Mouse (Mus musculus) liver, postnatal 0 days (tissue): Measurements from ENCODE around the gene Prickle3. TPM values are rescaled to one million over a fixed set of nuclear protein-coding genes. Genes with fewer than 3 reads are reported as not detected.

Experiments used
- ATAC-seq: fragments of 200-750 bp; cut with Nextera tagmentation; 2 replicates; pipeline ENCODE4 v1.8.0; 2017; ENCODE audit warnings: mild to moderate bottlenecking, moderate library complexity
- DNase-seq: peaks from one replicate; pipeline ENCODE4 v3.0.0-alpha.2; 2016
- H3K27ac ChIP-seq: fragments of 300-500 bp; sonication (generic); 2 replicates; pipeline ENCODE4 v1.5.1; 2014; ENCODE audit warnings: antibody characterized with exemption, moderate library complexity, mild to moderate bottlenecking, low read depth
- H3K27me3 ChIP-seq: fragments of 300-500 bp; sonication (generic); 2 replicates; pipeline ENCODE4 v1.6.1; 2014; ENCODE audit warnings: low read length, control low read depth, mixed read lengths; ENCODE audit not compliant: insufficient read depth
- H3K36me3 ChIP-seq: fragments of 300-500 bp; sonication (generic); replicated peaks from 2 replicates; pipeline ENCODE4 v1.6.1; 2014; ENCODE audit warnings: mild to moderate bottlenecking, control low read depth, low read length, moderate library complexity, mixed read lengths; ENCODE audit not compliant: insufficient read depth
- H3K4me1 ChIP-seq: fragments of 300-500 bp; sonication (generic); 2 replicates; pipeline ENCODE4 v1.6.1; 2014; ENCODE audit warnings: antibody characterized with exemption, mild to moderate bottlenecking, control low read depth; ENCODE audit not compliant: insufficient read depth
- H3K4me2 ChIP-seq: fragments of 300-500 bp; sonication (generic); 2 replicates; pipeline ENCODE4 v1.6.1; 2014; ENCODE audit warnings: low read depth, mild to moderate bottlenecking, low read length, moderate library complexity, mixed read lengths
- H3K4me3 ChIP-seq: fragments of 300-500 bp; sonication (generic); 2 replicates; pipeline ENCODE4 v1.5.1; 2014; ENCODE audit warnings: low read depth, low read length
- H3K9ac ChIP-seq: fragments of 300-500 bp; sonication (generic); replicated peaks from 2 replicates; pipeline ENCODE4 v1.6.1; 2014; ENCODE audit warnings: mild to moderate bottlenecking, moderate library complexity
- H3K9me3 ChIP-seq: fragments of 300-500 bp; sonication (generic); 2 replicates; pipeline ENCODE4 v1.6.1; 2016; ENCODE audit warnings: mild to moderate bottlenecking, control low read depth, low read length, mixed read lengths
- CTCF ChIP-seq: sonication (generic); IDR thresholded peaks from 2 replicates; pipeline ENCODE4 v1.5.1; 2016; ENCODE audit warnings: antibody characterized with exemption, low read depth
- EP300 ChIP-seq: IDR thresholded peaks from 2 replicates; pipeline ENCODE4 v1.6.1; 2016; ENCODE audit warnings: antibody characterized with exemption, low read depth, mild to moderate bottlenecking
- WGBS: fragments of 180-500 bp; shearing (Covaris S2); extraction: QIAGEN DNeasy Blood & Tissue Kit; methylation state at CpG from one replicate; pipeline ENCODE4 v1.1.7; 2014; ENCODE audit not compliant: insufficient replicate concordance; 5-methylcytosine and 5-hydroxymethylcytosine counted together
- polyA plus RNA-seq: library from polyadenylated mRNA; unstranded; fragments of >200 nt; fragmentation: Nextera tagmentation; extraction: Ambion mirVana; gene quantifications from 2 replicates; pipeline ENCODE4 v1.2.1, GENCODE M21; 2015

Prickle3 gene
- polyA plus RNA-seq, 1 experiment from 2014 or later, result 1.7 TPM

DNA sequence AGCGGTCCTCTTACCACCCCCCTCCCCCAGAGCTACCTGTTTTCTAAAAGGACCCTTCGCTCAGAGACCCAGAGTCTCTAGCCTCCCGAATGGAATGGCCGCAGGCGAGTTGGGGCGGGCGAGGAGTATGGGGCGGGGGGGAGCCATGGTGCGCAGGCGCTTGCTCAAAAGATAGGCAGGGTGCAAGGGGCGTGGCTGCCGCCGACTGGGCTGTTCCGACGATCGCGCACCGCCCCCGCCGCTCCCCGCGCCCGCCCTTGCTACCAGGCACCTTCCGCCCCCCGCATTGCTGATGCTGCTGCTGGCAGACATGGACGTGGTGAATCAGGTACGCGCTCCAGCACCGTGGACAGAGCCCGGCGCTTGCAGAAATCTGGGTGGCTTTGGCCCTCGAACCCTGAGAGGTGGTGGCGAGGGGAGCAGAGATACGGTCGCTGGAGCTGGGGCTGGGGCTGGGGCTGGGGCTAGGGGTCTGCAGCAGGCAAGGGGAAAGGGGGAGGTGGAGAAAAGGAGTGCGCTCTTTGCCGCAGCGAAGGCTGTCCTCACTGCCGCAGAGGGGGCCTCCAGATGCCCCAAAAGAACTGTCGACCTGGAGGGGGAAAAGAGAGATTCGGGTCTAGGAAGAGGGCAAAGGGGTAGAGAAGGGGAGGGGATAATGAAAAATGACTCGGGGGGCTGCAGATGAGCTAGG lies 18.5 kb upstream of the Prickle3 start, which contains the start of gene Syp:
Gene Syp (plus strand): TSS at position 71 of the 691 bp plus-strand sequence.
- H3K9ac ChIP-seq, result no peak within 1 kb of the TSS
- peak; percentile 97 for ATAC-seq
- peak within 1 kb of the TSS; percentile 20; the same call in 1 of the 2 replicates for H3K4me3 ChIP-seq
- TF ChIP-seq CTCF (no peak), EP300 (no peak)
- H3K4me1 ChIP-seq, result no peaks in the 10 kb centered on the region
- no peaks in the 10 kb centered on the region for H3K36me3 ChIP-seq
- peaks cover 13% of the 10 kb centered on the region for H3K27me3 ChIP-seq
- WGBS, result 13% methylated on average over 33 of the region's 42 CpGs
- peak within 1 kb of the TSS; percentile 64 for H3K4me2 ChIP-seq
- H3K27ac ChIP-seq, result no peak within 1 kb of the TSS
- DNase-seq, result peak; percentile 87
- no peaks in the 10 kb centered on the region for H3K9me3 ChIP-seq

DNA sequence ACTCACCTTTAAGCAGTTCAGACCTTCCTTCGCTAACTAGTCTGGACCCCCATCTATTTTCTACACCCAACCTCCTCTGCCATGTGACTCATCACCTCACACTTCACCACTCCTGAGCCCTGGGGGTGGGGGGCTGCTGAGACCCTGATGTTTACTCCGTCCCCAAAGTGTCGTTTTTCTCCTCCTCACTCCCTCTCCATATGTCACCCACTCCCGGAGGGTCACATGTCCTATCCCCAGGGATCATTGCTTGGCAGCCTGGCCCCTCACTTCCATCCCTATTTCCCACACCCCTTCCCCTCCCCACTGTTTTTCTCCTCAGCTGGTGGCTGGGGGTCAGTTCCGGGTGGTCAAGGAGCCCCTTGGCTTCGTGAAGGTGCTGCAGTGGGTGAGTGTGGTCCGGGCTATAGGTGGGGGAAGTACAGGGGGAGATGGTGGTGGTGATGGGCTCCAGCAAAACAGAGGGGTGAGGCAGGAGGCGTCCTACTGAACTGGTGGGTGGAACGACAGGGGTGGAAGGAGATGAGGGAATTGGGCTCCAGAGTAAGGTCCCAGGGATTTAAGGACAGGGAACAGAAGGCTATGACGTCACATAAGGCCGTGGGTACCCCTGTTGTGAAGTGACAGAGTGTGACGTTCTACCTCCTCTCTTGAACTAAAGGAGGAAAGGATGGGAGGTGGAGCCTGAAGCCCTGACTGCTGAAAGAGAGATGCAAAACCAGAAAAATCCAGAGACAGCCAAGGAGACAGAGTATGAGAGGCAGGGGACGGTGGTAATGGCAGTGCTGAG lies 17.3 kb upstream of the Prickle3 start:
- Histone ChIP-seq H3K9ac (no peak overlapping the region), H3K27ac (no peak overlapping the region), H3K9me3 (no peaks in the 10 kb centered on the region), H3K36me3 (no peaks in the 10 kb centered on the region), H3K4me1 (no peaks in the 10 kb centered on the region), H3K27me3 (peaks cover 16% of the 10 kb centered on the region), H3K4me2 (no peak overlapping the region), H3K4me3 (no peak overlapping the region)
- TF ChIP-seq CTCF (no peak), EP300 (no peak)
- 22% methylated on average over 13 of the region's 13 CpGs for WGBS
- DNase-seq (no peak), ATAC-seq (no peak)

DNA sequence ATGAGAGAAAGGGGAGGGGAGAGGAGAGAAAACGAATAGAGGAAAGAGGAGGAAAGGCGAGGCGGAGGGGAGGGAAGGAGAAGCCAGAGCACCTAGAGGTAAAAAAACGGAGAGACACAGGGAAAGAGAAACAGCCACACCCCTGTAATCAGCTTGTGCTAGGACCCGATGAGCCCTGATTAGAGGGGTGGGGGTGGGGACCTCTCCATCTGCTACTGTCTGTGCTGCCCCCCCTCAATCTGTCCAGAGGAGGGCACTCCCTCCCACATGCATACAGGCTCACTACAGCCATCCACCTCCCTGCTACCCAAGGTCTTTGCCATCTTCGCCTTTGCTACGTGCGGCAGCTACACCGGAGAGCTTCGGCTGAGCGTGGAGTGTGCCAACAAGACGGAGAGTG lies 16.3 kb upstream of the Prickle3 start:
- H3K36me3 ChIP-seq, result no peaks in the 10 kb centered on the region
- H3K27me3 ChIP-seq, result peaks cover 16% of the 10 kb centered on the region
- no peaks in the 10 kb centered on the region for H3K9me3 ChIP-seq
- TF ChIP-seq CTCF (no peak), EP300 (no peak)
- H3K4me3 ChIP-seq, result no peak overlapping the region
- no peaks in the 10 kb centered on the region for H3K4me1 ChIP-seq
- no peak overlapping the region for H3K9ac ChIP-seq
- no peak for DNase-seq
- no peak for ATAC-seq
- 42% methylated on average over 12 of the region's 12 CpGs for WGBS
- H3K27ac ChIP-seq, result no peak overlapping the region
- H3K4me2 ChIP-seq, result no peak overlapping the region

DNA sequence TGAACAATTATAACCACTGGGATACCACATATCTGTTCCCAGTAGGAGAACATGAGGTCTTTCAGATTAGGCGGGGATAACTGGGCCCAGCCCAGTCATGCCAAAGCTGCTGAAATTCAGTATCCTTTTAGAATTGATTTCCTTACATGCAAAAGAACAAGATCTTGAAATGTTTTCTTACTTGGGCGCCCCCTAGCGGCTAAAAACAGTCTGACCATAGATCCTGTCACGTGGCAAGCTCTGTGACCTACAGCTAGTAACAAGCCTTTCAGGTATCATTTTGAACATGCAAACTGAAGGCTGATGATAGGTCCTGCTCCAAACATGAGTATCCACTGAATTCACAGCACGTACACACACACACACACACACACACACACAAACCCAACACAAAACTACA lies 11.7 kb upstream of the Prickle3 start:
- WGBS, result 10% methylated on average over 5 of the region's 5 CpGs
- Histone ChIP-seq H3K4me1 (peaks cover 6% of the 10 kb centered on the region), H3K36me3 (no peaks in the 10 kb centered on the region), H3K27me3 (0 out of 2 replicates have a peak, but pooled peaks cover 2% of the 10 kb centered on the region), H3K9me3 (no peaks in the 10 kb centered on the region), H3K4me2 (no peak overlapping the region), H3K4me3 (no peak overlapping the region), H3K27ac (no peak overlapping the region), H3K9ac (no peak overlapping the region)
- DNase-seq, result peak; percentile 79
- ATAC-seq, result no peak
- TF ChIP-seq EP300, result no peak
- TF ChIP-seq CTCF, result peak; percentile 72

DNA sequence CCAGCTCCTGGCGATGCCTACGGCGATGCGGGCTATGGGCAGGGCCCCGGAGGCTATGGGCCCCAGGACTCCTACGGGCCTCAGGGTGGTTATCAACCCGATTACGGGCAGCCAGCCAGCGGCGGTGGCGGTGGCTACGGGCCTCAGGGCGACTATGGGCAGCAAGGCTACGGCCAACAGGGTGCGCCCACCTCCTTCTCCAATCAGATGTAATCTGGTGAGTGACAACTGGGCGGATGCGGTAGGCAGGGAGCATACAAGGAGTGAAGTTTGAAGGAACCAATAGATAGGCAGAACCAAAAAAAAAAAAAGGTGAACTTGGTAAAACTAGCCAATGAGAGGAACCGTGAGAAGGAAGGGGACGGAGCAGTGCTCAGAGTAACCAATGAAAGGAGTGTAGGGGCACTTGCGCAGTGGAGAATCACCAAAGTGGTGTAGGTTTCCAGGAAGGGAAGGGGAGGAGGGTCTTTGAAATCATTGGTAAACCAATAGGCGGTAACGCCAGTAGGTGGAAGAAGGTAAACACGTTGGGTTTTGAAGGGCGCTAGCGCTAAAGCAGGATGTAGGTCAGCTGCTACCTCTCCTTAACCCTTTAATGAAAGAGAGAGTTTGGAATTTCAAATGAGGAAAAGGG lies 8.3 kb upstream of the Prickle3 start:
- no peaks in the 10 kb centered on the region for H3K9me3 ChIP-seq
- 0 out of 2 replicates have a peak, but pooled peaks cover 1% of the 10 kb centered on the region for H3K27me3 ChIP-seq
- peak overlapping the region; percentile 65 for H3K9ac ChIP-seq
- peak overlapping the region; percentile 75 for H3K4me2 ChIP-seq
- peak; percentile 85 for DNase-seq
- WGBS, result 19% methylated on average over 25 of the region's 25 CpGs
- TF ChIP-seq CTCF (peak; percentile 50), EP300 (peak; percentile 68)
- peak overlapping the region; percentile 94 for H3K27ac ChIP-seq
- H3K36me3 ChIP-seq, result no peaks in the 10 kb centered on the region
- H3K4me3 ChIP-seq, result peak overlapping the region; percentile 49
- peaks cover 6% of the 10 kb centered on the region for H3K4me1 ChIP-seq
- peak; percentile 95 for ATAC-seq
